Mouse (Mus musculus): ENCODE measurements around the gene Egfem1. TPM values are rescaled to one million over a fixed set of nuclear protein-coding genes. Genes with fewer than 3 reads are reported as not detected.

Gene Egfem1
- polyA plus RNA-seq, 1 experiment from 2014 or later: 3.9 TPM

GRCm38 (mm10) chr3:29689367-29690285, 607.8 kb downstream of the Egfem1 start:
- Histone ChIP-seq H3K27me3 (no peaks in the 10 kb centered on the region), H3K9me3 (no peaks in the 10 kb centered on the region), H3K9ac (replicated peaks) (no peak overlapping the region), H3K4me1 (peaks cover 12% of the 10 kb centered on the region), H3K4me2 (replicated peaks) (0 out of 2 replicates have a peak overlapping the region, but pooled peaks have one; percentile 13), H3K27ac (replicated peaks) (peak overlapping the region; percentile 60), H3K36me3 (no peaks in the 10 kb centered on the region), H3K4me3 (no peak overlapping the region)
- ATAC-seq (replicated peaks): peak; percentile 91
- 38% methylated on average over 8 of the region's 8 CpGs for WGBS

GRCm38 (mm10) chr3:29701126-29701525, 619.3 kb downstream of the Egfem1 start:
- H3K4me3 ChIP-seq: no peak overlapping the region
- H3K36me3 ChIP-seq: no peaks in the 10 kb centered on the region
- no peaks in the 10 kb centered on the region for H3K4me1 ChIP-seq
- H3K27me3 ChIP-seq: no peaks in the 10 kb centered on the region
- H3K27ac ChIP-seq (replicated peaks): peak overlapping the region; percentile 37; the same call in 1 of the 2 replicates
- H3K4me2 ChIP-seq (replicated peaks): no peak overlapping the region
- 14% methylated on average over 2 of the region's 2 CpGs for WGBS
- no peaks in the 10 kb centered on the region for H3K9me3 ChIP-seq
- H3K9ac ChIP-seq (replicated peaks): no peak overlapping the region
- peak; percentile 60; the same call in 1 of the 2 replicates for ATAC-seq (replicated peaks)

GRCm38 (mm10) chr3:29706816-29707215, 625.0 kb downstream of the Egfem1 start:
- peaks cover 4% of the 10 kb centered on the region; the same call in 1 of the 2 replicates for H3K4me1 ChIP-seq
- 87% methylated on average over 2 of the region's 2 CpGs for WGBS
- no peaks in the 10 kb centered on the region for H3K36me3 ChIP-seq
- H3K4me2 ChIP-seq (replicated peaks): no peak overlapping the region
- H3K4me3 ChIP-seq: no peak overlapping the region
- no peak for ATAC-seq (replicated peaks)
- no peak overlapping the region for H3K27ac ChIP-seq (replicated peaks)
- H3K9me3 ChIP-seq: no peaks in the 10 kb centered on the region
- H3K27me3 ChIP-seq: no peaks in the 10 kb centered on the region
- no peak overlapping the region for H3K9ac ChIP-seq (replicated peaks)

- H3K9me3 ChIP-seq: no peaks in the 10 kb centered on the region
- H3K27me3 ChIP-seq: no peaks in the 10 kb centered on the region
- H3K4me1 ChIP-seq: peaks cover 4% of the 10 kb centered on the region; the same call in 1 of the 2 replicates
- no peaks in the 10 kb centered on the region for H3K36me3 ChIP-seq
- no peak overlapping the region for H3K4me2 ChIP-seq (replicated peaks)
- ATAC-seq (replicated peaks): no peak
- H3K4me3 ChIP-seq: no peak overlapping the region
- 77% methylated on average over 1 of the region's 1 CpGs for WGBS
- no peak overlapping the region for H3K27ac ChIP-seq (replicated peaks)
- no peak overlapping the region for H3K9ac ChIP-seq (replicated peaks)
These were observed 625.6 kb downstream of the Egfem1 start for GRCm38 (mm10) chr3:29707467-29707866.

- peak; percentile 94 for ATAC-seq (replicated peaks)
- Histone ChIP-seq H3K4me1 (no peaks in the 10 kb centered on the region), H3K9ac (replicated peaks) (no peak overlapping the region), H3K27me3 (no peaks in the 10 kb centered on the region), H3K4me3 (no peak overlapping the region), H3K36me3 (no peaks in the 10 kb centered on the region), H3K27ac (replicated peaks) (no peak overlapping the region), H3K9me3 (no peaks in the 10 kb centered on the region), H3K4me2 (replicated peaks) (no peak overlapping the region)
- 61% methylated on average over 8 of the region's 8 CpGs for WGBS
These were observed 644.6 kb downstream of the Egfem1 start for GRCm38 (mm10) chr3:29726376-29726967.

- peak; percentile 51 for ATAC-seq (replicated peaks)
- Histone ChIP-seq H3K9ac (replicated peaks) (no peak overlapping the region), H3K36me3 (no peaks in the 10 kb centered on the region), H3K27me3 (no peaks in the 10 kb centered on the region), H3K4me2 (replicated peaks) (no peak overlapping the region), H3K4me1 (no peaks in the 10 kb centered on the region), H3K27ac (replicated peaks) (no peak overlapping the region), H3K4me3 (no peak overlapping the region), H3K9me3 (no peaks in the 10 kb centered on the region)
- 21% methylated on average over 4 of the region's 4 CpGs for WGBS
These were observed 648.4 kb downstream of the Egfem1 start for GRCm38 (mm10) chr3:29730062-29730760.

GRCm38 (mm10) chr3:29731509-29731908, 649.7 kb downstream of the Egfem1 start:
- Histone ChIP-seq H3K27me3 (no peaks in the 10 kb centered on the region), H3K9ac (replicated peaks) (no peak overlapping the region), H3K36me3 (no peaks in the 10 kb centered on the region), H3K9me3 (no peaks in the 10 kb centered on the region), H3K4me2 (replicated peaks) (no peak overlapping the region), H3K4me3 (no peak overlapping the region), H3K27ac (replicated peaks) (no peak overlapping the region), H3K4me1 (no peaks in the 10 kb centered on the region)
- no peak for ATAC-seq (replicated peaks)
- WGBS: 93% methylated on average over 1 of the region's 1 CpGs

GRCm38 (mm10) chr3:29732626-29733025, 650.8 kb downstream of the Egfem1 start:
- Histone ChIP-seq H3K4me3 (no peak overlapping the region), H3K9me3 (no peaks in the 10 kb centered on the region), H3K27ac (replicated peaks) (no peak overlapping the region), H3K27me3 (no peaks in the 10 kb centered on the region), H3K4me2 (replicated peaks) (no peak overlapping the region), H3K4me1 (no peaks in the 10 kb centered on the region), H3K9ac (replicated peaks) (no peak overlapping the region), H3K36me3 (no peaks in the 10 kb centered on the region)
- WGBS: 72% methylated on average over 4 of the region's 4 CpGs
- no peak for ATAC-seq (replicated peaks)

GRCm38 (mm10) chr3:29734251-29734650, 652.4 kb downstream of the Egfem1 start:
- Histone ChIP-seq H3K4me3 (no peak overlapping the region), H3K4me1 (no peaks in the 10 kb centered on the region), H3K27ac (replicated peaks) (no peak overlapping the region), H3K27me3 (no peaks in the 10 kb centered on the region), H3K36me3 (no peaks in the 10 kb centered on the region), H3K9ac (replicated peaks) (no peak overlapping the region), H3K9me3 (no peaks in the 10 kb centered on the region), H3K4me2 (replicated peaks) (no peak overlapping the region)
- no peak for ATAC-seq (replicated peaks)
- WGBS: 46% methylated on average over 6 of the region's 6 CpGs

GRCm38 (mm10) chr3:29739292-29739691, 657.5 kb downstream of the Egfem1 start:
- no peaks in the 10 kb centered on the region for H3K27me3 ChIP-seq
- H3K36me3 ChIP-seq: no peaks in the 10 kb centered on the region
- H3K9me3 ChIP-seq: no peaks in the 10 kb centered on the region
- H3K27ac ChIP-seq (replicated peaks): no peak overlapping the region
- no peak overlapping the region for H3K4me2 ChIP-seq (replicated peaks)
- WGBS: 29% methylated on average over 5 of the region's 5 CpGs
- ATAC-seq (replicated peaks): no peak
- H3K9ac ChIP-seq (replicated peaks): no peak overlapping the region
- H3K4me3 ChIP-seq: no peak overlapping the region
- H3K4me1 ChIP-seq: no peaks in the 10 kb centered on the region

Measured in forebrain, embryonic 15.5 days (tissue).